Mouse (Mus musculus): ENCODE data around the gene Sfta2.

DNA sequence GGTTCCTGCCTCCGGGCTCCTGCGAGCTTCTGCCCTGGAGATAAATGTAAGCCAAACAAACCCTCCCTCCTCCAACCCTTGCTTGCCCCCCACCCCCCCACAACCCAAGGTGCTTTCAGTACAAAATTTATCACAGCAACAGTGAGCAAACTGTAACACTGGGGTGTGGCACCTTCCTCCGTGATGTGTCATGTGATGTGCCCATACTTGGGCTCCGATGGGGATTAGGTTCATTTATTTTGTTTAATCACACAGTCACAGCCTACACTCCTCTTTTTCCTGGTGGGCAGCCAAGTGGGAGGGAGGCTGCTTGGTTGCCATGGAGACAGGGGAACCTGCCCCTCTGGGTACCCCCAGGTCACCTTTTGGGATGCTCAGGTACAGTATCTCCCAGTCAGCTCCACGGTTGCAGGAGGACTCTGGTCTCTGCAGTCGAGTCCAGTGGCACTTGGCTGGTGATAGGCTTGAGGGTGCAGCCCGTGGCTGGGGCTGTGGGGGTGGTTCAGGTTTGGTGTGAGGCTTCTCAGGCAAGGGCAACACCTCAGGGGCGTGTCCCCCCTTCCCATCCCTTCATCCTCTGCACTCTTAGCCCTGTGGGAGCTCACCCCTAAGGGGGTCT lies 496 bp downstream of the Sfta2 start:
- TF ChIP-seq CTCF (IDR thresholded peaks at IDR 0.05; ENCODE audit: extremely low read depth, insufficient read length, insufficient replicate concordance, low read depth, low read length) (no peak), POLR2A (IDR thresholded peaks at IDR 0.05; ENCODE audit: low read depth, low read length) (no peak)

All from small intestine, adult 2 months (tissue).